Mouse (Mus musculus) heart, postnatal 0 days (tissue): Measurements from ENCODE around the gene Glrb. TPM values are rescaled to one million over a fixed set of nuclear protein-coding genes. Genes with fewer than 3 reads are reported as not detected.

Source experiments
- ATAC-seq: fragments of 200-750 bp; cut with Nextera tagmentation; 2 replicates; pipeline ENCODE4 v1.8.0; 2017; ENCODE audit warnings: low read depth, moderate number of reproducible peaks, moderate library complexity; ENCODE audit not compliant: insufficient read depth
- DNase-seq: peaks from one replicate; pipeline ENCODE4 v3.0.0-alpha.2; 2016; ENCODE audit warnings: low spot score
- H3K27ac ChIP-seq: fragments of 300-500 bp; sonication (generic); 2 replicates; pipeline ENCODE4 v1.5.1; 2014; ENCODE audit warnings: low read depth, mild to moderate bottlenecking
- H3K27me3 ChIP-seq: fragments of 300-500 bp; sonication (generic); 2 replicates; pipeline ENCODE4 v1.6.1; 2014; ENCODE audit warnings: low read length, mixed read lengths; ENCODE audit not compliant: control insufficient read depth, insufficient read depth
- H3K36me3 ChIP-seq: fragments of 300-500 bp; sonication (generic); replicated peaks from 2 replicates; pipeline ENCODE4 v1.6.1; 2014; ENCODE audit warnings: low read length, mixed read lengths; ENCODE audit not compliant: control insufficient read depth, insufficient read depth
- H3K4me1 ChIP-seq: fragments of 300-500 bp; sonication (generic); 2 replicates; pipeline ENCODE4 v1.6.1; 2014; ENCODE audit warnings: antibody characterized with exemption; ENCODE audit not compliant: control insufficient read depth, insufficient read depth
- H3K4me2 ChIP-seq: fragments of 300-500 bp; sonication (generic); 2 replicates; pipeline ENCODE4 v1.6.1; 2014; ENCODE audit warnings: low read depth, mild to moderate bottlenecking, low read length, moderate library complexity
- H3K4me3 ChIP-seq: fragments of 300-500 bp; sonication (generic); 2 replicates; pipeline ENCODE4 v1.5.1; 2014; ENCODE audit warnings: low read depth, low read length
- H3K9ac ChIP-seq: fragments of 300-500 bp; sonication (generic); replicated peaks from 2 replicates; pipeline ENCODE4 v1.6.1; 2014; ENCODE audit warnings: low read depth, low read length, mixed read lengths
- H3K9me3 ChIP-seq: fragments of 300-500 bp; sonication (generic); replicated peaks from 2 replicates; pipeline ENCODE4 v1.6.1; 2016; ENCODE audit warnings: low read length; ENCODE audit not compliant: control insufficient read depth
- CTCF ChIP-seq: IDR thresholded peaks from 2 replicates; pipeline ENCODE4 v1.5.1; 2016; ENCODE audit warnings: antibody characterized with exemption, control low read depth, low read depth
- EP300 ChIP-seq: IDR thresholded peaks from 2 replicates; pipeline ENCODE4 v1.6.1; 2016; ENCODE audit warnings: antibody characterized with exemption, low read depth
- WGBS: fragments of 180-500 bp; shearing (Covaris S2); extraction: QIAGEN DNeasy Blood & Tissue Kit; methylation state at CpG from one replicate; pipeline ENCODE4 v1.1.7; 2014; 5-methylcytosine and 5-hydroxymethylcytosine counted together
- polyA plus RNA-seq: library from polyadenylated mRNA; unstranded; fragments of >200 nt; fragmentation: Nextera tagmentation; extraction: Ambion mirVana; gene quantifications from 2 replicates; pipeline ENCODE4 v1.2.1, GENCODE M21; 2015
- total RNA-seq: library from RNA; depleted of rRNA; stranded (reverse); fragments of >200 nt; gene quantifications from 2 replicates; pipeline ENCODE4 v1.2.3, GENCODE M21; 2014; ENCODE audit warnings: low replicate concordance

Glrb gene
- total and polyA plus RNA-seq, 2 experiments from 2014 or later: 0.25 to 0.53 TPM

- TF ChIP-seq EP300 (no peak), CTCF (no peak)
- no peak for DNase-seq
These were observed 19.1 kb downstream of the Glrb start for GRCm38 (mm10) chr3:80894328-80894727.

DNA sequence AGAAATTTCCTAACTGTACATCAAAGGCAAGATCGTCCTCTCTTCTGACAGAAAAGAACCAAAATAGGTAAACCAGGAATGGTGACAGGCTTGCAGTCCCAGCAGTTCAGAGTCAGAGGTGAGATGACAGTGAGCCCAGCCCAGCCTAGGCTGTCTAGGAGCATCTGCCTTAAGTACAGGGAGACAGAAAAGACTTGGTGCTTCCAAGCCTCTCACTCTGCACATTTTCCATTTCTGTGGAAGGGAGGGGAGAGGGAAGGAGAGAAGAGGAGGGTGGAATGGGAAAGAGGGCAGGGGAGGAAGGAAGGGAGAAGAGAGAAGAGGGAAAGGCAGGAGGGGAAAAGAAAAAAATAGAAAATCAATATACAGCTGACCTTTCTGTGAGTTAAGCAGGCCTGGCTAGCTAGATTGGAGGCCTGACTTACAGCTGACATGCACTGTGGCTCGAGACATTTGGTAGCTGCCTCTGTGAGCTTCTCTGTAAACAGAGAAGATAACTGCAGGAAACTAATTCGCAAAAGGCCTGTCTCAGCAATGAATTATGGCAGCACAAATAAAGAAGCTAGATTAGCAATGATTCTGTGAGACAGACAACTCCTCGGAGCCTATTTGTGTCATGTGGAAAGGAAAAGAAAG lies 20.3 kb downstream of the Glrb start:
- Histone ChIP-seq H3K27me3 (no peaks in the 10 kb centered on the region), H3K9me3 (no peaks in the 10 kb centered on the region), H3K9ac (no peak overlapping the region), H3K27ac (no peak overlapping the region), H3K4me1 (no peaks in the 10 kb centered on the region), H3K4me3 (no peak overlapping the region), H3K4me2 (no peak overlapping the region), H3K36me3 (no peaks in the 10 kb centered on the region)
- TF ChIP-seq EP300 (no peak), CTCF (no peak)
- ATAC-seq: no peak
- WGBS: 50% methylated on average over 4 of the region's 4 CpGs
- DNase-seq: no peak

More at GRCm38 (mm10) chr3:80894328-80894727, 19.1 kb downstream of the Glrb start:
- Histone ChIP-seq H3K4me2 (no peak overlapping the region), H3K27ac (no peak overlapping the region), H3K9me3 (no peaks in the 10 kb centered on the region), H3K9ac (no peak overlapping the region), H3K36me3 (no peaks in the 10 kb centered on the region), H3K27me3 (no peaks in the 10 kb centered on the region), H3K4me1 (no peaks in the 10 kb centered on the region), H3K4me3 (no peak overlapping the region)
- WGBS: 82% methylated on average over 5 of the region's 5 CpGs
- ATAC-seq: no peak

DNA sequence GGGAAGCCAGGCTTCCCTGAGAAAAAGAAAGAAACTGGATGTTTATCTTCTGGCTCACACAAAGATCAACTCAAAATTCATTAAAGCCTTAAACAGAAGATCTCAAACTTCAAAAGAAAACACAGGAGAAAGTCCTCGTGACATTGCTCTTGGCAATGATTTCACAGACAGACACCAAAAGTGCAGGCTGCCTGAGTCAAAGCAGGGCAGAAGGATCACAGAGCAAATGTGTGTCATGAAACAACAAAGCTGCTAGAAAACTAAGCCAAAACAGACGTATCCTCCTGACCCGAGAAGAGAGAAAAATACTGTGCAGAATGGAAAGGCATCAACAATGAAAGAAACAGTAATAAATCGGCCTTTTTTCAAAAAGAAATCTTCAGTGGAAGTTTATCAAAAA lies 22.4 kb downstream of the Glrb start:
- Histone ChIP-seq H3K9me3 (no peaks in the 10 kb centered on the region), H3K4me2 (no peak overlapping the region), H3K9ac (no peak overlapping the region), H3K27ac (no peak overlapping the region), H3K36me3 (no peaks in the 10 kb centered on the region), H3K4me1 (no peaks in the 10 kb centered on the region), H3K27me3 (no peaks in the 10 kb centered on the region), H3K4me3 (no peak overlapping the region)
- TF ChIP-seq EP300 (no peak), CTCF (no peak)
- 35% methylated on average over 4 of the region's 4 CpGs for WGBS
- no peak for DNase-seq
- ATAC-seq: no peak

- H3K4me3 ChIP-seq: no peak overlapping the region
- H3K4me1 ChIP-seq: no peaks in the 10 kb centered on the region
- H3K27ac ChIP-seq: no peak overlapping the region
- H3K27me3 ChIP-seq: no peaks in the 10 kb centered on the region
- ATAC-seq: no peak
- TF ChIP-seq EP300 (no peak), CTCF (no peak)
- H3K36me3 ChIP-seq: no peaks in the 10 kb centered on the region
- no peaks in the 10 kb centered on the region for H3K9me3 ChIP-seq
- DNase-seq: no peak
- no peak overlapping the region for H3K9ac ChIP-seq
- H3K4me2 ChIP-seq: no peak overlapping the region
- 70% methylated on average over 1 of the region's 1 CpGs for WGBS
These were observed 28.3 kb downstream of the Glrb start for GRCm38 (mm10) chr3:80885174-80885573.

- WGBS: 37% methylated on average over 6 of the region's 6 CpGs
These were observed 29.9 kb downstream of the Glrb start for GRCm38 (mm10) chr3:80883601-80884000.

DNA sequence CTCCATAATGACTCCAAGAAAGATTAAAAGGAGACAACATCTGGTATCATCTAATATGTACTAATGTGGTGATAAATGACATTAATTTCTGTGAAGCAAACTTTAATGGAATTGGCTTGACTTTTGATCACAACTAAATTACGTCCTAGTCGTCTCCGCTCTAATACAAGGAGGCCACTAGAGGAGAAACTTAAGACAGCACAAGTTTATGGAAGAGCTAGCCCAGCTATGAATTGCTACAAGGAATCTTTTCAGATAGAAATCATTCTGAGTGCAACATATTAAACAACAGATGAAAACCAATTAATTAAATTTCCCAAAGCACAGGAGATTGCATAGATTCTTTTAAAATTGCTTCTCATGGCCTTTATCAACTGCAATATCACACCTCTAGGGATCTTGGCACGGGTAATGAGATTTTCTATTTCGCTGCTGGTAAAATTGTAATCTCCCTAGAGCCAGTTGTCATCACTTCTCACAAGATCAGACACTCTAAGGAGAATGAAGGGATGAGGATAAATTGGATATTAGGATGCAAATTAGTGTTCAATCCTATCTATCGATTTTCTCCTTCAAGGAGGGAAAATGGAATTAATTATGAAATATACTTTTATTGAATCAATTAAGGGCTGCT lies 32.7 kb downstream of the Glrb start:
- Histone ChIP-seq H3K9me3 (no peaks in the 10 kb centered on the region), H3K4me3 (no peak overlapping the region), H3K27me3 (no peaks in the 10 kb centered on the region), H3K9ac (no peak overlapping the region), H3K36me3 (no peaks in the 10 kb centered on the region), H3K27ac (no peak overlapping the region), H3K4me1 (no peaks in the 10 kb centered on the region), H3K4me2 (no peak overlapping the region)
- WGBS: 77% methylated on average over 6 of the region's 6 CpGs
- ATAC-seq (no peak), DNase-seq (no peak)
- TF ChIP-seq EP300 (no peak), CTCF (no peak)

More at GRCm38 (mm10) chr3:80883601-80884000, 29.9 kb downstream of the Glrb start:
- Histone ChIP-seq H3K4me1 (no peaks in the 10 kb centered on the region), H3K9ac (no peak overlapping the region), H3K4me2 (no peak overlapping the region), H3K27ac (no peak overlapping the region), H3K9me3 (no peaks in the 10 kb centered on the region), H3K27me3 (no peaks in the 10 kb centered on the region), H3K36me3 (no peaks in the 10 kb centered on the region), H3K4me3 (no peak overlapping the region)
- TF ChIP-seq EP300 (no peak), CTCF (no peak)
- no peak for DNase-seq
- ATAC-seq: no peak
